Mouse (Mus musculus) lung, postnatal 0 days (tissue): ENCODE measurements around the gene Ift22. TPM values are rescaled to one million over a fixed set of nuclear protein-coding genes. Genes with fewer than 3 reads are reported as not detected.
A peak's percentile ranks its signal among the peaks of the same experiment; 100 is the strongest.
"Not testable (repeated sequence)": the region's sequence is repeated elsewhere in the genome, so short reads cannot be mapped to it uniquely, and the experiment has no call there.

ENCODE experiments used
- ATAC-seq: fragments of 200-750 bp; cut with Nextera tagmentation; 2 replicates; pipeline ENCODE4 v1.8.0; 2017; ENCODE audit warnings: moderate library complexity
- DNase-seq: peaks from one replicate; pipeline ENCODE4 v3.0.0-alpha.2; 2016; ENCODE audit warnings: low spot score
- H3K27ac ChIP-seq: fragments of 300-500 bp; sonication (generic); 2 replicates; pipeline ENCODE4 v1.5.1; 2014; ENCODE audit warnings: antibody characterized with exemption, mild to moderate bottlenecking, low read length, mixed read lengths
- H3K27me3 ChIP-seq: fragments of 300-500 bp; sonication (generic); replicated peaks from 2 replicates; pipeline ENCODE4 v1.6.1; 2014; ENCODE audit warnings: low read length, mixed read lengths; ENCODE audit not compliant: insufficient read depth
- H3K36me3 ChIP-seq: fragments of 300-500 bp; sonication (generic); 2 replicates; pipeline ENCODE4 v1.6.1; 2014; ENCODE audit warnings: low read length, mixed read lengths; ENCODE audit not compliant: insufficient read depth
- H3K4me1 ChIP-seq: fragments of 300-500 bp; sonication (generic); 2 replicates; pipeline ENCODE4 v1.6.1; 2014; ENCODE audit warnings: antibody characterized with exemption, low read depth, low read length, mixed read lengths; ENCODE audit not compliant: insufficient read depth
- H3K4me2 ChIP-seq: fragments of 300-500 bp; sonication (generic); replicated peaks from 2 replicates; pipeline ENCODE4 v1.6.1; 2014; ENCODE audit warnings: low read depth, mild to moderate bottlenecking, low read length, moderate library complexity, mixed read lengths
- H3K4me3 ChIP-seq: fragments of 300-500 bp; sonication (generic); 2 replicates; pipeline ENCODE4 v1.5.1; 2014; ENCODE audit warnings: low read depth, low read length
- H3K9ac ChIP-seq: fragments of 300-500 bp; sonication (generic); replicated peaks from 2 replicates; pipeline ENCODE4 v1.6.1; 2014; ENCODE audit warnings: low read depth, mild to moderate bottlenecking
- H3K9me3 ChIP-seq: fragments of 300-500 bp; sonication (generic); 2 replicates; pipeline ENCODE4 v1.6.1; 2016; ENCODE audit warnings: low read length, mixed read lengths
- CTCF ChIP-seq: IDR thresholded peaks from 2 replicates; pipeline ENCODE4 v1.5.1; 2016; ENCODE audit warnings: antibody characterized with exemption, mild to moderate bottlenecking
- EP300 ChIP-seq: IDR thresholded peaks from 2 replicates; pipeline ENCODE4 v1.6.1; 2016; ENCODE audit warnings: antibody characterized with exemption, mild to moderate bottlenecking, control low read depth
- WGBS: fragments of 180-500 bp; shearing (Covaris S2); extraction: QIAGEN DNeasy Blood & Tissue Kit; methylation state at CpG from one replicate; pipeline ENCODE4 v1.1.7; 2014; 5-methylcytosine and 5-hydroxymethylcytosine counted together
- polyA plus RNA-seq: library from polyadenylated mRNA; unstranded; fragments of >200 nt; fragmentation: Nextera tagmentation; extraction: Ambion mirVana; gene quantifications from 2 replicates; pipeline ENCODE4 v1.2.1, GENCODE M21; 2015

The Ift22 gene
- polyA plus RNA-seq, 1 experiment from 2014 or later, result 41.9 TPM

DNA sequence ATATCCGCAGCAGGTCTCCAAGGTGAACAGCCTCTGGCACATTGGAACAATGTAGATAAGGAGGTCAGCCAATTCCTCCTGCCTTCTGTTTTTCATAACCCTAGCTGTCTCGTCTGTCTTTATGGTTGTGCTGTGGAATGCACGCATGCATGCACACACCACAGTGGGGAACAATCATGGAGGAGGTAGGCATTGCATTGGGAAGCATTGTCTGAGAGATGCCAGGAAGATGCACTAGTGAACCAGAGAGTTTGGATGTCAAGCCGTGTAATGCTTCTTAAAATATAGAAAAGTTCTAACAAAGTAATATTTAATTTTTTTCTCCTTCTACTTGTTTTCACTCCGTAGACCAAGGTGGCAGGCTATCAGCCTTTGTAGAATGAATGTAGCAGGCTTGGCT lies 25.0 kb downstream of the Ift22 start:
- H3K4me1 ChIP-seq, result no peaks in the 10 kb centered on the region
- no peaks in the 10 kb centered on the region for H3K9me3 ChIP-seq
- no peaks in the 10 kb centered on the region for H3K27me3 ChIP-seq
- H3K4me2 ChIP-seq, result no peak overlapping the region
- no peak overlapping the region for H3K4me3 ChIP-seq
- WGBS, result 76% methylated on average over 5 of the region's 5 CpGs
- ATAC-seq (no peak), DNase-seq (no peak)
- H3K9ac ChIP-seq, result no peak overlapping the region
- no peaks in the 10 kb centered on the region for H3K36me3 ChIP-seq
- TF ChIP-seq CTCF, result no peak
- no peak for TF ChIP-seq EP300
- H3K27ac ChIP-seq, result no peak overlapping the region

GRCm38 (mm10) chr5:136933930-136934329 lies 26.0 kb downstream of the Ift22 start:
- WGBS, result 86% methylated on average over 6 of the region's 6 CpGs
- no peak for DNase-seq
- Histone ChIP-seq H3K4me1 (no peaks in the 10 kb centered on the region), H3K36me3 (no peaks in the 10 kb centered on the region), H3K27me3 (no peaks in the 10 kb centered on the region), H3K27ac (no peak overlapping the region), H3K9ac (no peak overlapping the region), H3K4me2 (no peak overlapping the region), H3K9me3 (no peaks in the 10 kb centered on the region), H3K4me3 (no peak overlapping the region)
- ATAC-seq, result no peak
- TF ChIP-seq CTCF (no peak), EP300 (no peak)

DNA sequence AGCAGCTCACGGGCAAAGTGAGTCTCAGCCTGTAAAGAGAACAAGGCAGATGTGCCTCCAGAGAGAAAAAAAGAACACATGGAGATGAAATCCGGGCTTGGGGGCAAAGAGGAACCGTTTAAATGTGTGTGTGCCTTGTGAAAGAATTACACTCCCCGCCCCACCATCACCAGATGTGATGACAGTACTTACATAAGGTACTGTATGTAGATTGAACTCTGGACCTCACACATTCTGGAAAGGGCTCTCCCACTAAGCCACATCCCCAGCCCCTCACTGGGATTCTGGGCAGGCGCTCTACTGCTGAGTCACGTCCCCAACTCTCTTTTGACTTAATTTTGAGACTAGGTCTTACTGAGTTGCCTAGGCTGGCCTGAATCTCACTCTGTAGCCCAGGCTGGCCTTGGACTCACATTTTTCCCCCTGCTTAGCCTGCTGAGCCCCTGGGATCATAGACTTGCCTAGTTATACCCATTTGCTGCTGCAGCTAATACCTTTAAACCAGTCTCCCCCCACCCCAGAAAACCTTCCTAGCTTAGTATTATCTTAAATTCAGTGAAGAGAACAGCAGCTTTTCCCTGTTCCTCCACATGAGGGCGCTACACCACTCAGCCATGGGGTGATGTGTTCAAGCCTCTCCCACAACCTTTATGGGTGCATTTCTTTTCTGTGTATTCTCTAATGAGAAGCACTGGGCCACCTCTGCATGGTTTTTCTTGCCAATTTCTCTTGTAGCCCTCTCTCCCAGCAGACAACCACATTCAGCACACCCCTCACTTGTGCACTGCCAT lies 28.1 kb downstream of the Ift22 start:
- Histone ChIP-seq H3K4me3 (no peak overlapping the region), H3K4me2 (no peak overlapping the region), H3K9ac (no peak overlapping the region), H3K27ac (no peak overlapping the region), H3K27me3 (no peaks in the 10 kb centered on the region), H3K4me1 (no peaks in the 10 kb centered on the region), H3K36me3 (no peaks in the 10 kb centered on the region), H3K9me3 (no peaks in the 10 kb centered on the region)
- TF ChIP-seq CTCF, result peak; percentile 62
- TF ChIP-seq EP300, result no peak
- WGBS, result 64% methylated on average over 7 of the region's 7 CpGs
- ATAC-seq, result no peak
- no peak for DNase-seq

DNA sequence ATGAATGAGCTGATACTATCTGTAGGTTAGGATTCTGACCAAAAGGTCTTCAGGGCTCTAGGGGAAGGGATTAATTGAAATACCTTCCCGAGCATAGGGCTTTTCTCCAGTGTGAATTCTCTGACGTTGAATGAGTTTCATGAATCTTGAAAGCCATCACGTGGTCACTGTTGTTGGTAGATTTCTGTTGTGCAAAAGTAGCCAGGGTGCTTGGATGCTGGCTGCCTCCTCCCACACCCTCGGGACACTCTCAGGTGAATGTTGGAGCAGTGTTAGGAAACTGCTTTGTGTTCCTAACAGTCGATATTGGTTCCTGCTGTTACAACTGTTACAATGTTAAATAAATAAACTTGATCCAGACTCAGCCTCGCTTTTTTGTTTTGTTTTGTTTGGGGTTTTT lies 28.8 kb downstream of the Ift22 start:
- H3K4me3 ChIP-seq, result no peak overlapping the region
- DNase-seq, result no peak
- H3K27me3 ChIP-seq, result no peaks in the 10 kb centered on the region
- no peaks in the 10 kb centered on the region for H3K9me3 ChIP-seq
- H3K4me2 ChIP-seq, result no peak overlapping the region
- WGBS, result 77% methylated on average over 6 of the region's 6 CpGs
- H3K27ac ChIP-seq, result no peak overlapping the region
- no peak for ATAC-seq
- H3K4me1 ChIP-seq, result no peaks in the 10 kb centered on the region
- no peaks in the 10 kb centered on the region for H3K36me3 ChIP-seq
- no peak overlapping the region for H3K9ac ChIP-seq
- TF ChIP-seq EP300, result no peak
- TF ChIP-seq CTCF, result no peak

DNA sequence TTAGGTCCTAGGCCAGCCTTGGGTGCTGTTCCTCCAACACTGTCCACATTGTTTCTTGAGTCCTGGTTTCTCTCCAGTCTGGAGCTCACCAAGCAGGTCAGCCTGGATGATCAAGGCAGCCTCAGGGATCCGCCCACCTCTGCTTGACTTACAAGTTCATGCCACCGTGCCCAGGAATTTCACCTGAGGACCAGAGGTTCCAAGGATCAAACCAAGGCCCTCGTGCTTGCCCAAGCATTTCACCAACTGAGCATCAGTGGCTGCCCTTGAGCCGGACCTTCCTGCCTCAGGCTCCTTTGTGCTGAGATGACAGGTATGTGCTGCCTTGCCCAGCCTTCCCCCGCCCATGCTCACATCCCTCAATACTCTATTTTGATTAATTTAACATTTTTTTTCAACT lies 29.7 kb downstream of the Ift22 start:
- Histone ChIP-seq H3K27me3 (no peaks in the 10 kb centered on the region), H3K36me3 (no peaks in the 10 kb centered on the region), H3K9ac (no peak overlapping the region), H3K9me3 (no peaks in the 10 kb centered on the region), H3K4me2 (no peak overlapping the region), H3K4me3 (no peak overlapping the region), H3K27ac (no peak overlapping the region), H3K4me1 (no peaks in the 10 kb centered on the region)
- ATAC-seq (no peak), DNase-seq (no peak)
- no peak for TF ChIP-seq CTCF
- no peak for TF ChIP-seq EP300
- WGBS, result 78% methylated on average over 5 of the region's 5 CpGs

DNA sequence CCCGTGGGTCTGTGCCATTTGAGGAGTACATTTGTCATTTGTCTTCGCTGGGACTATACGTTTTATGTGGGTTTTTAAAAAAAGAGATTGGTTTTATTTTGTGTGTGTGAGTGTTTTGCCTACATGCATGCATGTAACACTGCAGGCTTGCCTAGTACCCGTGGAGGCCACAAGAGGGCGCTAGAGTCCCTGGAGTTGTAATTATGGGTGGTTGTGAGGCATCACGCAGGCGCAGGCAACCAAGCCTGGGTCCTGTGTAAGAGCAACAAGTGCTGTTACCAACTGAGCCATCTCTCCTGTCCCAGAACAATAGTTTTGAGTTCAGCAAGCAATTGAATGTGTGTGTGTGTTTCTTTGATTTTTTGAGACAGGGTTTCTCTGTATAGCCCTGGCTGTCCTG lies 31.3 kb downstream of the Ift22 start:
- ATAC-seq, result no peak
- no peaks in the 10 kb centered on the region for H3K4me1 ChIP-seq
- DNase-seq, result no peak
- H3K36me3 ChIP-seq, result no peaks in the 10 kb centered on the region
- TF ChIP-seq EP300 (no peak), CTCF (peak; percentile 58)
- H3K27me3 ChIP-seq, result no peaks in the 10 kb centered on the region
- H3K4me2 ChIP-seq, result no peak overlapping the region
- no peaks in the 10 kb centered on the region for H3K9me3 ChIP-seq
- H3K4me3 ChIP-seq, result no peak overlapping the region
- WGBS, result 67% methylated on average over 7 of the region's 7 CpGs
- H3K27ac ChIP-seq, result no peak overlapping the region
- no peak overlapping the region for H3K9ac ChIP-seq

DNA sequence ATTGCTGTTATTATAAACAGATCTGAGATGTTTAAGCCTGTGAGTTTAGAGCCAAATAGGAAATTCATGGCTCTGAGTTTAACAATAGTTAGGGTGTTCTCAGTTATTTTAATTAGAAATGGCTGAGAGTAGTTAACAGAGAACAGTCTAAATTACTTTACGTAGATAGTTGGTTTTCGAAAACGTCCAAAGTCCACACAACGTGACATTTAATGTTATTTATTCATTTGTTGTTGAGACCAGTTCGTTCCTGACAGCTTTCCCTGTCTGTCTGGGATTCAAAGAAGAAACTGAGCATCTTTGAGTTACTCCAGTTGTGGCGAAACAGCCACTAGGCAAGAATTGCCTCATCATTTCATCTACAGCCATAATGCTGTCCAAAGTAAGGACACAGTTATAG lies 32.1 kb downstream of the Ift22 start:
- not testable (repeated sequence) for H3K36me3 ChIP-seq, H3K9me3 ChIP-seq, H3K27ac ChIP-seq, H3K9ac ChIP-seq, H3K4me2 ChIP-seq, H3K4me3 ChIP-seq, ATAC-seq, H3K4me1 ChIP-seq, H3K27me3 ChIP-seq, DNase-seq
- 68% methylated on average over 6 of the region's 6 CpGs for WGBS
